Mouse (Mus musculus): Measurements from ENCODE around the gene Hoxb8. TPM values are rescaled to one million over a fixed set of nuclear protein-coding genes. Genes with fewer than 3 reads are reported as not detected.

Hoxb8 gene
- total RNA-seq, 2 experiments from 2014 or later, result 0.14 to 0.23 TPM

GRCm38 (mm10) chr11:96318368-96319070 is 36.8 kb downstream of the Hoxb8 start:
- intact Hi-C loops (cut with DNase I), result no loop called here

GRCm38 (mm10) chr11:96319071-96319902 is 37.6 kb downstream of the Hoxb8 start:
- H3K4me3 ChIP-seq, result peak overlapping the region; percentile 75
- intact Hi-C loops (cut with DNase I), result no loop called here
- no peak for DNase-seq
- TF ChIP-seq CTCF (IDR thresholded peaks at IDR 0.05), result no peak
- peak overlapping the region; percentile 78 for H3K27ac ChIP-seq

More at GRCm38 (mm10) chr11:96318368-96319070, 36.8 kb downstream of the Hoxb8 start:
- H3K27ac ChIP-seq, result peak overlapping the region; percentile 78
- DNase-seq, result peak; percentile 50
- peak overlapping the region; percentile 75 for H3K4me3 ChIP-seq
- TF ChIP-seq CTCF (IDR thresholded peaks at IDR 0.05), result no peak

- DNase-seq, result no peak
- Histone ChIP-seq H3K27ac (peak overlapping the region; percentile 38; the same call in 1 of the 2 replicates), H3K4me3 (peak overlapping the region; percentile 75)
- intact Hi-C loops (cut with DNase I), result no loop called here
- TF ChIP-seq CTCF (IDR thresholded peaks at IDR 0.05), result no peak
Observed at GRCm38 (mm10) chr11:96319910-96320309, 38.2 kb downstream of the Hoxb8 start.

- no peak overlapping the region for H3K4me3 ChIP-seq
- no peak overlapping the region for H3K27ac ChIP-seq
- no peak for TF ChIP-seq CTCF (IDR thresholded peaks at IDR 0.05)
- intact Hi-C loops (cut with DNase I), result no loop called here
- no peak for DNase-seq
Observed at GRCm38 (mm10) chr11:96320688-96321087, 39.0 kb downstream of the Hoxb8 start.

- intact Hi-C loops (cut with DNase I), result no loop called here
- Histone ChIP-seq H3K4me3 (no peak overlapping the region), H3K27ac (no peak overlapping the region)
- TF ChIP-seq CTCF (IDR thresholded peaks at IDR 0.05), result no peak
- DNase-seq, result no peak
Observed at GRCm38 (mm10) chr11:96321846-96322245, 40.1 kb downstream of the Hoxb8 start.

GRCm38 (mm10) chr11:96322738-96323137 is 41.0 kb downstream of the Hoxb8 start:
- H3K4me3 ChIP-seq, result no peak overlapping the region
- DNase-seq, result no peak
- TF ChIP-seq CTCF (IDR thresholded peaks at IDR 0.05), result no peak
- no peak overlapping the region for H3K27ac ChIP-seq
- intact Hi-C loops (cut with DNase I), result no loop called here

- intact Hi-C loops (cut with DNase I), result no loop called here
- no peak for TF ChIP-seq CTCF (IDR thresholded peaks at IDR 0.05)
- Histone ChIP-seq H3K4me3 (no peak within 1 kb of the TSS), H3K27ac (no peak within 1 kb of the TSS)
- DNase-seq, result no peak
Observed at GRCm38 (mm10) chr11:96323154-96323553, 41.4 kb downstream of the Hoxb8 start, which contains the start of gene Hoxb3. Gene Hoxb3 (plus strand): TSS chr11:96323326.

- no peak for TF ChIP-seq CTCF (IDR thresholded peaks at IDR 0.05)
- no peak overlapping the region for H3K27ac ChIP-seq
- intact Hi-C loops (cut with DNase I), result no loop called here
- H3K4me3 ChIP-seq, result no peak overlapping the region
- no peak for DNase-seq
Observed at GRCm38 (mm10) chr11:96324125-96324524, 42.4 kb downstream of the Hoxb8 start.

- no peak for TF ChIP-seq CTCF (IDR thresholded peaks at IDR 0.05)
- DNase-seq, result no peak
- Histone ChIP-seq H3K4me3 (no peak overlapping the region), H3K27ac (no peak overlapping the region)
- intact Hi-C loops (cut with DNase I), result no loop called here
Observed at GRCm38 (mm10) chr11:96324965-96325364, 43.3 kb downstream of the Hoxb8 start.

GRCm38 (mm10) chr11:96325747-96326212 is 44.1 kb downstream of the Hoxb8 start:
- DNase-seq, result no peak
- H3K27ac ChIP-seq, result no peak overlapping the region
- no peak for TF ChIP-seq CTCF (IDR thresholded peaks at IDR 0.05)
- no peak overlapping the region for H3K4me3 ChIP-seq
- intact Hi-C loops (cut with DNase I), result no loop called here

- H3K27ac ChIP-seq, result no peak overlapping the region
- intact Hi-C loops (cut with DNase I), result no loop called here
- H3K4me3 ChIP-seq, result no peak overlapping the region
- no peak for TF ChIP-seq CTCF (IDR thresholded peaks at IDR 0.05)
- DNase-seq, result no peak
Observed at GRCm38 (mm10) chr11:96326705-96327104, 45.0 kb downstream of the Hoxb8 start.

GRCm38 (mm10) chr11:96327122-96327521 is 45.4 kb downstream of the Hoxb8 start:
- Histone ChIP-seq H3K27ac (no peak overlapping the region), H3K4me3 (no peak overlapping the region)
- intact Hi-C loops (cut with DNase I), result no loop called here
- no peak for DNase-seq
- TF ChIP-seq CTCF (IDR thresholded peaks at IDR 0.05), result no peak

GRCm38 (mm10) chr11:96327750-96328149 is 46.0 kb downstream of the Hoxb8 start:
- TF ChIP-seq CTCF (IDR thresholded peaks at IDR 0.05), result no peak
- no peak overlapping the region for H3K4me3 ChIP-seq
- intact Hi-C loops (cut with DNase I), result no loop called here
- no peak for DNase-seq
- no peak overlapping the region for H3K27ac ChIP-seq
